Mouse (Mus musculus) CH12F3 (cell line): Measurements from ENCODE around the gene Tcea2.

Experiments
- in situ Hi-C: fragments of 300-500 bp; cut with MboI; formaldehyde crosslinking; loops from 2 replicates; pipeline ENCODE4 v1.14.3; 2020; ENCODE audit warnings: low sequenced_read_pairs

The Tcea2 gene

DNA sequence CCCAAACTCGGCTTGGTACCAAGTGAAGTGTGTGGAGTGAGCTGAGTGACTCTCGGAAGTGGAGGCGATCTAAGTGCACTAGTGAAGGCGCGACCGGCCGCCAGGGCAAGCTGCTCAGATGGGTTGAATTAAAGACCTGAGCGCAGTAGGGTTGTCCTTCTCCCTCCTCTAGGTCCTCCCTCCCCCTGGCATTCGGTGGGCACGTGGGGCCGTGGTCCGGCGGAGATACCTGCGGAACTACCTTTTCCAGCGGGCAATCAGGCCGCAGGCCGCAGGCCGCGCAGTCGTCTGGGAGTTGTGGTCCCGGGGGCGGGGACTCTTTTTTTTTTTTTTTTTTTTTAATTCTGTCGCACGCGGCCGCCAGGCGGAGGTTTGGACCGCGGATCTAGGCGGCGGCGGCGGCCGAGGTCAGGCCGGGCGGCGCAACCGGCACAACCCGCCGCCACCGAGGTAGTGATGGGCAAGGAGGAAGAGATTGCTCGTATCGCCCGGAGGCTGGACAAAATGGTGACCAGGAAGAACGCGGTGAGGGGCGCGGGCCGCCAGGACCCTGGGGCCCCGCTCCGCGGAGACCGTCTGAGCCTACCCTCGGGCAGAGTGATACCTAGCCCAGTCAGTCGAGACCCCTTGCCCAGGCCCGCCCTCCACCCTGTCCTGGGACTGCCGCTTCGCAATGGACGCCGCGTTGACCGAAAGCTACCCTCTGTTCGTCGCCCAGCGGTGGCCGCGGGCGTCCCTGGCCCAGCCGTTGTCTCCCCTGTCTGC, at the start of gene Tcea2:
TSS of gene Tcea2 (plus strand) at position 360 of the 765 bp plus-strand sequence.
- in situ Hi-C loops, result no loop called here

DNA sequence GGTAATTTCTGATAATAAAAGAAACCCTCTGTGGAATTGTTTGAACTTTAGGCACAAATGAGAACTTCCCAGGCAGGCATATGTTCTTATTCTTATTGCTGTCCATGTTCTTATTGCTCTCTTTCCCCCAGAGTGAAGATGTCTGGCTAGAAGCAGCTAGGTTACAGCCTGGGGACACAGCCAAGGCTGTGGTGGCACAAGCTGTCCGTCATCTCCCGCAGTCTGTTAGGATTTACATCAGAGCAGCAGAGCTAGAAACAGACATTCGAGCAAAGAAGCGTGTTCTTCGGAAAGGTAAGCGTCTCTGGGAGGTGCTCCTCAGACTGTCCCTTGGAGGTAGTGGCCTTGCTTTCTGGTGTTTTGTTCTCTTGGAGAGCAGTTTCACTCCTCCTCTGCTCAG, 47.5 kb upstream of the Tcea2 start:
- in situ Hi-C loops, result no loop called here

DNA sequence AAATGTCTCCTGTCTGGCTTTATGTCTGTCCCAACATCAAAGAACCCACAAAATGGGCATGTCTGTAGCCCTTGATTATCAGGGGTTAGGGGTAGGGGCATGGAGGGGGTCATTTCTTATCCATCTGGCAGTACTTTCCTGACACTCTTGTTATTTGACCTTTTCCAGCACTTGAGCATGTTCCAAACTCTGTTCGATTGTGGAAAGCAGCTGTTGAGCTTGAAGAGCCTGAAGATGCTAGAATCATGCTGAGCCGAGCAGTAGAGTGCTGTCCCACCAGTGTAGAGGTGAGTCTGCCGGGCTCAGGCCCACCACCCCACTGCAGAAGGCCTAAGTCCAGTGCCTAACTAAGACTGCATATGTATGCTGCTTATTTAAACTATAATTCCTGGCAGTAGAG, 44.2 kb upstream of the Tcea2 start:
- in situ Hi-C loops, result no loop called here

DNA sequence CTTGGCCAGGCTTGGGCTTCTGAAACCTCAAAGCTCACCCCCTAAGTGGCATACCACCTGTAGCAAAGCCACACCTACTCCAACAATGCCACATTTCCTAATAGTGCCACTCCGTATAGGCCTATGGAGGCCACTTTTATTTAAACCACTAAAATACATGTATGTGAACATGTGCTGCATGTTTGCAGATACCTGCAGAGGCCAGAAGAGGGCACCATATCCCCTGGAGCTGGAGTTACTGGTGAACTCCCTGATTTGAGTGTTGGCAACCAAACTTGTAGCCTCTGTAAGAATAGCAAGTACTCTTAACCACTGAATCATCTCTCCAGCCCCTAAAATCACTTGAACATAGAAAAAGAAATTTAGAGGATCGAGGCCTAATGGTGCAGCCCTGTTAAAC, 35.7 kb upstream of the Tcea2 start:
- in situ Hi-C loops, result no loop called here

DNA sequence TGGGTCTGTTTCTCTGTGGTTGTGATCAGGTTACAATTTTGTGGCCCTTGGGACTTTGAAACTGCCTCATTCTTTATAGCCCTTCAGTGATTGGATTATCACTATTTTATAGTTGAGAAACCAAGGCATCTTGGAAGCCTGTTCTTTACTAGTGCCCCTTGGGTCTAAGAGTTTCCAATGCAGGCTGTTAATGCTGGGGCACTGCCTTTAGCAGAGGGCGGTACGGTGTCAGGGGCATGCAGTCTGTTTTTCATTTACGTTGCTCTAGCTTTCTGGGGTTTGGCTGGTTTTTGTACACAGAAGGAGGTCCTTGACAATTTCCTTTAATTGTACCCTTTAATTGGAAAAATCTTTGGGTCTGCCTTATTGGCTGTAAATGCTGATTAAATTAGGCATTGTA, 34.4 kb upstream of the Tcea2 start:
- in situ Hi-C loops, result no loop called here

DNA sequence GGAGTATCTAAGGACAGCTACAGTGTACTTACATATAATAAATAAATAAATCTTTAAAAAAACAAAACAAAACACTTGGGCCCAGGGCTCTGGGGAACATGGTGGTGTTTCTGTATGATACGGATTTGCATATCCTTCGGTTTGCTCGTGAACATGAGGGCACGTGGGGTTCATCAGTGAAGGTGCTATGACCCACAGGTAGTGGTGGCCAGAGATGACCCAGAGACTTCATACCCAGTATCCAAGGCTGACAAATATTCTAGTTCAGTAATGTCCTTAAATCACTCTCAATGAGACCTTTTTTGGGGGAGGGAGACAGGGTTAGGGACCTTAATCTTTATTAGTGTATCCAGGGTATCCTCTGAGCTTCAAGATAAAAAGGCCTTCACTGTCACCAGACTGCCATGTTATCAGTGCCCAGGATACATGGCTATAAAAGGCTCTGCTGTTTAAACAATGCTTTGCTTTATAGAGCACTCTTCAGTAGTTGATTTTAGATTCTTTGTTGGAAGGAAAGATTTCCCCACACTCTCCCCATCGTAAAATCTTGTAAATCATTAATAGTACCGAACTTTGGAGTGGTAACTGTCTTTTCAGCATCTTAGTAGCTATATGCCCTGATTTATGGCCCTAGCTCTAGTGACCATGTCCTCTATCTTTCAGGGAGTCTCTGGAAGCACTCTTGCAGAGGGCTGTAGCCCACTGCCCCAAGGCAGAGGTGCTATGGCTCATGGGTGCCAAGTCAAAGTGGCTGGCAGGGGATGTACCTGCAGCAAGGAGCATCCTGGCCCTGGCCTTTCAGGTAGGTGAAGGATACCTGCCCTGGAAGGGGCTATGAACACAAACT, 33.3 kb upstream of the Tcea2 start:
- in situ Hi-C loops, result no loop called here

DNA sequence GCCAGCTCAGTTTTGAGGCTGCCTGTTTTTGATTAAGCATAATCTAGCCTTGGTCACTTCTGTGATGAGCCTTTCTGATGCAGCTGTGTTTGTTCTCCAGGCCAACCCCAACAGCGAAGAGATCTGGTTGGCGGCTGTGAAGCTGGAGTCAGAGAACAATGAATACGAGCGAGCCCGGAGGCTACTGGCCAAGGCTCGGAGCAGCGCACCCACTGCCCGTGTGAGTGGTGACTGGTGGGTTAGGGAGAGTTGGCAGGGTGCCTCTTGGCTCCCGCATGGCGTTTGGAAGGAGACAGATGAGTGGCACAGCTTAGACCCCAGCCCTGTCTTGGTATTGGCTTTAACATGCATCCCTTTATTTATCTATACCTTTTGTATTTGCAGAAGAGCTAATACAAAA, 31.2 kb upstream of the Tcea2 start:
- in situ Hi-C loops, result no loop called here

DNA sequence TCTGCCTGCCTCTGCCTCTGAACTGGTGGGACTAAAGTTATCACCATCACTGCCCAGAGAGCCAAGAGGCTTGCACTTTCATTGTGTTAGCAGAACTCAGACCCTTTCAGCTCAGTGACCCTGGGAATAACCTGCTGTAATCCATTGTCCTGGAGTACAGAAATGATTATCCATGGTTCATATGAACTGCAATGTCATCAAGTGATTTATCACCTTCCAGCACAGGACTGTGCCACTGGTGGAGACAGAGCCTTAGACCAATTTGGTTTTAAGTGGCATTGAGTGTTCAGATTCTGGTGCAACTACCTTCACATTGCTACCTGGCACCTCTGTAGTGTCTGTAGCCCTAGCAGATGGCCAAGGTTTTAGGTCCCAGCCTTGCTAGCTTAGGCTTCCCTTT, 27.0 kb upstream of the Tcea2 start:
- in situ Hi-C loops, result no loop called here

DNA sequence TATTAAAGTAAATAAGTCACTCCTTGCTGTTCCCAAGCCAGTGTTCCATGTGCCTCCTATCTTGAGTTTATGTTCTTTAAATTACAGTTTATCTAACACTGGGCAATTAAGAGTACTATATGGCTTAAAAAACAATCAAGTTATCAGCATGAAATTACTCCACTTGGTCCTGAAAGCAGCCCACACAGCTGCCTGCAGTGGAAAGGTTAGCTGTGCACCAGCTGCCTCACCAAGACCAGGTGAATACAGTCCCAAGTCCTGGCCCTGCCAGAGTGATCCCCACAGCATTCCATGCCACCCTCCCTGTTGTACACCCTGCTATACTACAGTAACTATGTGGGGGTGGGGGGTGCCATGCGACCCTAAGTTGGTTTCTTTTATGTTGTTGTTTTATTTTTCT, 26.6 kb upstream of the Tcea2 start:
- in situ Hi-C loops, result no loop called here

DNA sequence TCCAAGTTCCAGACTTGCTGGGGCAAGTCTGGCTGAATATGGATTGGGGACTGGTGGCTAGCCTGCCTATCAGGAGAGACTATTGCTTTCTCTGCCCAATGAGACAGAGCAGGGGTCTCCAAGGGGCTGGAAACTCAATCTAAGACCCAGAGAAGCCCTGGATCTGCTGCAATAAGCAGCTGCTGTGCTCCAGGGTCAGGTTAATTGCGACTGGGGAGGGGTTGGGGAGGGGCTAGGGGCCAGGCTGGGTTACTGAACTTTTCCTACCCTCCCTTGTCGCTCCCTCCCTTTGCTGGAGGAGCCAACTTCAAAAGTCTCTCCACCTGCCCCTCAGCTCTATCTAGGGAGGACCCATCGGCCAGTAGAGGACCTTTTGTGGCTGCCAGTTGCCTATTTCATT, 23.4 kb upstream of the Tcea2 start, which contains the start of gene Gm29797:
TSS of gene Gm29797 (plus strand) at position 301 of the 400 bp plus-strand sequence.
- in situ Hi-C loops, result no loop called here

DNA sequence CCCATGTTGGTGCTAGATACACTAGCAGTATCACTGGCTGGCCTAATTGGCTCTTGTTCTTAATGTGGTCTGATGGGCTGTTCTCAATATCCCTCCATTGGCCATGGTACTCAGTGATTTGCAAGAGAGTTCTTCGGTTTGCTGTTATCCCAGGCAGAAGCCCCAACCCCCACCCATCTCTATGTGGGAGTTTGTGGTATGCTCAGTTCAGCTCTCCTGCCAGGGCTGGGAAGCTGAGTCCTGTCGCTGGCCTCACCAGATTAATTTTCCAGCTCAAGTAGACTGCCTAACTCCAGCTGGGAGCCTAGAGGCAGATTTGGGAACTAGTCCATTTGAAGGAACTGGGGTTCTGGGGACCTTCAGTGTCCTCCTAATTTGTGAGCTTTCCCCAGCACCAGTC, 22.7 kb upstream of the Tcea2 start:
- in situ Hi-C loops, result no loop called here

DNA sequence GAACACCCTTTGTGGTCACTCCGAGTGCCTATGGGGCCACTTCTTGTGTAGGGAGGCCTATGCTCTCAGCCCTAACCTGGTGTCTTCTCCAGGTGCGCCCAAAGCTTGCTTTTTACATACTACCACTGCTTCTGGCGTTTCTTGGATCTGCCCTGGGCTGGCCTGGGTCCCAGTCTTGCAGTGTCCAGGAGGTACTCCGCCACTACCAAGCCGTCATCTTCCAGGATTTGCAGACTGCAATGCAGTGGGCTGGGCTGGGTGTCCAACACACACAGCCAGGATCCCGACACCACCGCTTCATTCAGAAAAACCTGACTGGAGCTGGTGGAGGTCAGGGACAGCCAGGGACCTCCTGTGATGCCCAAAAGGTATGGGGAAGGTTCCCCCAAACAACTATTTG, 21.6 kb upstream of the Tcea2 start:
- in situ Hi-C loops, result no loop called here

DNA sequence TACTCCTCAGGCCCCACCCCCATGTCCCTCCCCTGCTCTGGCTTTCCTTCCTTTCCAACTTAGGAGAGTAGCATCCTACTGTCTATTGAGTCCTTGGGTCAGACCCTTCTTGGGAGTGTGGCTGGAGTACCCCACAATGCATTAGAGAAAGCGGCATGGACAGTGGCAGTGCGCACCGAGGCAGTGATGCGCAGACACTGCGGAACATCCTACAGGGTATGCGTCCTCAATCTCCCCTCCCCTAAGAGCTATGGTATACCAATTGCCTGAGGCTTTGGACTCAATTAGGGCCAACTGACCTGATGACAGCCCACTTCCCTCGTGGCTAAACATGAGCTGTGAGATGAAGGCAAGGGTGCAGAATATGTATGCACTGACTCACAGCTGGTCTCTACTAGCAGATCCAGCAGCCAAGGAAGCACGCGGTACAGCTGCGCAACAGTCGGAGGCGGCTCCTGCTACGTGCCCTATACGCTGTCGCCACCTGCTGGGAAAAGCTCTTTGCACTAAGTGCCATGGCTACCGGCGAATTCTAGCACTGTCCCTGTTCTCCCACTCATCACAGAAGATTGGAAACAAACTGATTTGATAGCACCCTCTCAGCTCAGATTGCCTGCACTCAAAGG, 21.1 kb upstream of the Tcea2 start:
- in situ Hi-C loops, result no loop called here

DNA sequence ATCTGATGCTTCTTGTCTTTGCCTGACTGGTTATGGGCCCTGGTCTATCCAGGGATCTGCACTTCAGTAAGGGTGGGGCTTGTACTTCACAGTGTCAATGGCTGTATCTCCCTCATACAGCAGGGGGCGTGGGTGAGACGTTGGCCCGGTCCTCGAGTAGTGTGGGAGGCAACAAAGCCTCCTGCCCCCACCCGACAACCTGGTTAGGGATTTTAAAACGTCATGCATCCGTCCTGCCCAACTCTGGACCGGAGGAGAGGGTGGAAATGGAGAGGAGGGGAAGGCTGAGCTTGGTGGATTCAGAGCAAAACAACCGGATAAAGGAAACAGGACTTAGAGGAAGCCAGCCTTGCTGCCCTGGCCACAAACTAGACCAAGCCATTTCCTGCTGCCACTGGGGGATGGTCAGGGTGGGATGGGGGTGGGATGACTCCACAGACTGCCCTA, 20.5 kb upstream of the Tcea2 start:
- in situ Hi-C loops, result no loop called here

DNA sequence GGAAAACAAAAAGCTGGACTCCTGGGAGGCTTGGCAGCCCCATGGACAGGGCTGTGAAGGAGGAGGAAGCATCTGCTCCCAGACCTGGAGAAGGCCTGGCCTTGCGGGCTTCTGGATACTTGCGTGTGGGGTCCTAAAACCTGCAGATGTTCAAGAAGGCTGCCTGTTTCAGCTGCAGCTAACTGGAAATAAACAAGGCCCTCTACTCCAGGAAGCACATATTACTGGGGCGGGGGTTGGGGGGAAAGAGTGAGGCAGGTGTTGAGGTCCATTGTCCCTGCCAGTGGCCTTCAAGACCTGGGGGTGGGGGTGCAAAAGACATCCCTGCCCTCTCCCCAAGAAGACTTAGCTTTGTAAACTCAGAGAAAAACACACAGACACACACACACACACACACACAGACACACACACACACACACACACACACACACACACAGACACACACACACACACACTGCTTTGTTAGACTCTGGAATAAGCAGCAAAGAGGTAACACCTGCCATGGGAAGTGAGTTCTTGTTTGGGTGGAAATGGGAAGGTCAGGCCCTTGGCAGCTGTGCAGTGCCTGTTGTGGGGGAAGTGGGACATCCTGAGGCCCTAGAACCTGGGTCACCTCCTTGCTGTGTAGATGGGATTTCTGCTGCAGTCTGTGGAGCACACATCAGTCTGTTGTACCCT, 17.4 kb upstream of the Tcea2 start:
- in situ Hi-C loops, result no loop called here

DNA sequence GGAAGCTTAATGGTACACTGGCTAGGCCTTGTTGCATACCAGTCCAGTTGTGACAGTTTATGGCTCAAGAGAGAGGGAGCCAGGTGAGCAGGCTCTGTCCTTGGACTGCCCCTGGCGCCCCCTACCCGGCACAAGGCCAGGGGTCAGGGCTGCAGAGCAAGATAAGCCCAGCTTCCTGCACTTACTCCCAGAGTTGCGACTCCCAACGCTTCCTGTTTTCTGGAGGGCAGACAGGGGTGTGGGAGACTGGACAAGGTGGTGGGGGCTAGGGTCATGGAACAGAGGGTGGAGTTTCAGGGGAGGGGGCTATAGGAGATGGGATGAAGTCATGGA, 16.8 kb upstream of the Tcea2 start:
- in situ Hi-C loops, result no loop called here

DNA sequence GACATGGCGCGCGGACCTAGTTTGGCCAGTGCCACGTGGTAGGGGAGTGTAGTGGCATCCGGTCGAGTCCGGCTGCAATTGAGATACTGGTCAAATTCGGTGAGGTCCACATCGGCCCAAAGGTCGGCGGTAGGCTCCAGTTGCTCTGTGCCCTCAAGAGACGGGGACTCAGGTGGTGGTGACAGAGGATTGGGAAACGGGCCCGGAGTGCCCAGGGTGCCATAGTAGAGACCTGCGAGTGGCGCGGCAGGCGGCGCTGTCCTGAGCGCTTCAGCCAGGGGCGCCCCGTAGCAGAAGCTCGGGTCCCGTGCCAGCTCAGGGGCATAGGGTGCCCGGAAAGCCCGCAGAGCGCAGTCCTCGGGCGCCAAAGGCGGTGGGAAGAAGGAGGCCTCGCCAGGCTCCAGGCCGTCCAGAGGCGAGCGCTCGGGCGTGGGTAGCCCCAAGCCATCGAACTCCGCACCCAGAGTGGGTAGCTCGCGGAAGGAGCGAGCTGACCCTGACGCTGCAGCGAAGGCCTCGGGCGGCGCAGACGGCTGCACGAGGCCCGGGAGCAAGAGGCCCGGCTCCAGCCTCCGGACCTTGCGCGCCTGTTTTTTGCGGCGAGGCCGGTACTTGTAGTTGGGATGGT, 9.7 kb upstream of the Tcea2 start:
- in situ Hi-C loops, result no loop called here

DNA sequence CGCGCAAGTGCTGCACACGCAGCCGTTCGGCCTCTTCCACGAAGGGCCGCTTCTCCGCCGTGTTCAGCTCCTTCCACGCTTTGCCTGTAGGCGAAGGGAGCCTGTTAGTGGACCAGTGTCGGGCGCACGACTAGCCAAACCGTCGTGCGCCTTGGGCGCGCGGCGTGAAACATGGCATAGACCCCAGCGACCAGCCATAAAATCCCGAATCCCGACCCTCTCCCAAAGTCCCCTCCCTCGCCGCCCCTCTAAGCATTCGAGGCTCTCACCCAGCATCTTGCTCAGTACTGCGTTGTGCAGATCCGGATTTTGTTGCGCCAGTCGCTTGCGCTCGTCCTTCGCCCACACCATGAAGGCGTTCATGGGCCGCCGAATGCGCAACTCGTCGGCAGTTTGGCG, 9.2 kb upstream of the Tcea2 start:
- in situ Hi-C loops, result no loop called here

DNA sequence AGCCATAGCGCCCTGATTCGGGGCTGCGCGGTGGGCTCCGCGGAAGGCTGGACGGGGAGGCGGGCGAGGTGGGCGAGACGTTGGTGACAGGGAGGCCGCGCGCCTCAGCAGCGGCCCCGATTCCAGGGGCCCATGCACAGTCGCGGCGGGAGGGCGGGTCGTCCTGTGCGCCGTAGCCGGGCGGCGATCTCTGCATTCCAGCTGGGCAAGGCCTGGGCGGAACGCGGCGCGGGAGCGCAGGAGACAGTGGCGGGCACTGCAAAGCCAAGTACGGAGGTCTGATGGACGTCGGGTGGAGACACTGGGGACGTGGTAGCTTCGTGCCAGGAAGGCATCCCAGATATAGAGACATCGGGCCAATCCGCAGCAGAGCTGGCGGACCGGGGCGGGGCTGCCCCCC, 8.8 kb upstream of the Tcea2 start, which contains the start of gene Sox18:
TSS of gene Sox18 (minus strand) at position 315 of the 400 bp plus-strand sequence.
- in situ Hi-C loops, result no loop called here

DNA sequence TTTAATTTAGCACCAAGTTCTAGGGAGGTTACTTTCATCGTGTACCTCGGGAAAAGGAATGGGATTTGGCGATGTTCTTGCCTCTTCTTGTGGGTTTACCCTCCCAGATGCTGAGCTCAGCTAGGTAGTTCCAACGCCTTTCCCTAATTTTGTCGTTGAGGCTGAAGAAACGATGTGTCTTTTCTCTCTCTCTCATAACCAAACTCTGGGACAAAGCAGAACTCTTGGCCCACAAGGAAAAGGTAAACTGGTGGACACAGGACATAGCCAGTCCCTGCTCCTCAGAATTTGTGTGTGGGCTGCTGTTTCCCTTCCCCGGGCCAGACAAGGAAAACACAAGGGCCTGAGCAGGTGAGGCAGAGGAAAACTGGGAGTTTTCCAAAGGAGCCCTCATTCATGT, 8.1 kb upstream of the Tcea2 start:
- in situ Hi-C loops, result no loop called here

DNA sequence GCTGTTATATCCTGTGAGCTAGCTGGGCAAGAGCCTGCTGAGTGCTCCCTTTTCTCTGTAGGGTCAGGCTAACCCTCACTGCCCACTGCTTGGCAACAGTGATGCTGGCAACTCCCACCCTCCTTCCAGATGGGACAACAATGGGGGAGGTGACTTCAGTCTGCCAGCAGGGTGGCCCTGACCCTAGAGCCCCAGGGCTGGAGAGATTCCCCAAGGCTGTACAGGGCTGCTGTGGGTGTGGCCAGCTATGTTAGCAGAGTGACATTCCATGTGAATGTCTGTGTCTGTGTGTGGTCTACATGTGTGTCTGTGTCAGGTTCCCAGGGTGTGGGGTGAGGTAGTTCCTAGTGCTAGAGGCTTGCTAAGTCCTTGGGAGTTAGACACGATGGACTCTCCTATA, 6.6 kb upstream of the Tcea2 start:
- in situ Hi-C loops, result no loop called here
